Mouse (Mus musculus) G1E (cell line): ENCODE measurements around the gene Map3k19.

Experiments
- CTCF ChIP-seq: IDR thresholded peaks from 2 replicates; pipeline ENCODE4 v1.5.1; 2012; ENCODE audit warnings: low read depth, low read length, inconsistent platforms, mixed read lengths
- GATA1 ChIP-seq: IDR thresholded peaks from 2 replicates; pipeline ENCODE4 v1.6.1; 2012; ENCODE audit warnings: borderline replicate concordance, low read length, inconsistent platforms, mixed read lengths
- POLR2AphosphoS5 ChIP-seq: IDR thresholded peaks from 2 replicates; pipeline ENCODE4 v1.6.1; 2012; ENCODE audit warnings: low read depth, low read length, inconsistent platforms; ENCODE audit not compliant: insufficient replicate concordance
- TAL1 ChIP-seq: conservative IDR thresholded peaks from 2 replicates; pipeline ENCODE4 v1.6.1; 2012; ENCODE audit warnings: low read depth, low read length, inconsistent platforms, mixed read lengths

DNA sequence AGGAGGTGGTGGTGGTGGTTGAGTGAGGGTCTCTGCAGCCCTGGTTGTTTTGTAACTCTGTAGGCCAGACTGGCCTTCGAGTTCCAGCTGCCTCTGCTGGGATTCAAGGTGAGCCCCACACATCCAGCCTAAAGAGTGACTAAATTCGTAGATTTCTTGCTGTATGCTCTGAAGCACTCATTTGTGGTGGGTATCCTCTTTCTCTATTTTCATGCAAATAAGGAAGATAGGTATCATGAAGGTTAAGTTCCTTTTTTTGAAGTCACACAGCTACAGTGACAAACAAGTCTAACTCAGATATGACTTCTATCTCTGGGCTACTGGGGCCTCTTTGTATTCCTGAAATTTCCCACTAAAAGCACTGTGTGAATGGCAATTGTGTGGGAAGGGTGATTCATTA, 74.0 kb downstream of the Map3k19 start:
- TF ChIP-seq CTCF (no peak), TAL1 (no peak), POLR2AphosphoS5 (no peak), GATA1 (no peak)
